Mouse (Mus musculus) heart, embryonic 10.5 days (tissue): ENCODE results near the gene Abca7. TPM values are rescaled to one million over a fixed set of nuclear protein-coding genes. Genes with fewer than 3 reads are reported as not detected.
A peak's percentile ranks its signal among the peaks of the same experiment; 100 is the strongest.
"Not testable (repeated sequence)": the region's sequence is repeated elsewhere in the genome, so short reads cannot be mapped to it uniquely, and the experiment has no call there.

Source experiments
- DNase-seq: peaks from one replicate; pipeline ENCODE4 v3.0.0-alpha.2; 2017; ENCODE audit warnings: low spot score
- H3K27ac ChIP-seq: fragments of 300-500 bp; sonication (generic); 2 replicates; pipeline ENCODE4 v1.5.1; 2016; ENCODE audit warnings: mild to moderate bottlenecking
- H3K27me3 ChIP-seq: fragments of 300-500 bp; sonication (generic); 2 replicates; pipeline ENCODE4 v1.6.1; 2016; ENCODE audit warnings: mild to moderate bottlenecking; ENCODE audit not compliant: poor library complexity, insufficient read depth, severe bottlenecking
- H3K36me3 ChIP-seq: fragments of 300-500 bp; sonication (generic); 2 replicates; pipeline ENCODE4 v1.6.1; 2016; ENCODE audit warnings: mild to moderate bottlenecking, moderate library complexity
- H3K4me1 ChIP-seq: fragments of 300-500 bp; sonication (generic); 2 replicates; pipeline ENCODE4 v1.6.1; 2016; ENCODE audit warnings: mild to moderate bottlenecking
- H3K4me3 ChIP-seq: fragments of 300-500 bp; sonication (generic); 2 replicates; pipeline ENCODE4 v1.5.1; 2016; ENCODE audit warnings: mild to moderate bottlenecking, moderate library complexity
- H3K9me3 ChIP-seq: fragments of 300-500 bp; sonication (generic); 2 replicates; pipeline ENCODE4 v1.6.1; 2016; ENCODE audit warnings: mild to moderate bottlenecking, moderate library complexity
- WGBS: fragments of 180-500 bp; shearing (Covaris S2); methylation state at CpG from one replicate; pipeline ENCODE4 v1.1.7; 2016; 5-methylcytosine and 5-hydroxymethylcytosine counted together
- polyA plus RNA-seq: library from polyadenylated mRNA; unstranded; fragments of >200 nt; fragmentation: Nextera tagmentation; extraction: Ambion mirVana; gene quantifications from 2 replicates; pipeline ENCODE4 v1.2.1, GENCODE M21; 2016

Abca7 gene
- polyA plus RNA-seq: 2.8 and 4.1 TPM in 2 replicates

DNA sequence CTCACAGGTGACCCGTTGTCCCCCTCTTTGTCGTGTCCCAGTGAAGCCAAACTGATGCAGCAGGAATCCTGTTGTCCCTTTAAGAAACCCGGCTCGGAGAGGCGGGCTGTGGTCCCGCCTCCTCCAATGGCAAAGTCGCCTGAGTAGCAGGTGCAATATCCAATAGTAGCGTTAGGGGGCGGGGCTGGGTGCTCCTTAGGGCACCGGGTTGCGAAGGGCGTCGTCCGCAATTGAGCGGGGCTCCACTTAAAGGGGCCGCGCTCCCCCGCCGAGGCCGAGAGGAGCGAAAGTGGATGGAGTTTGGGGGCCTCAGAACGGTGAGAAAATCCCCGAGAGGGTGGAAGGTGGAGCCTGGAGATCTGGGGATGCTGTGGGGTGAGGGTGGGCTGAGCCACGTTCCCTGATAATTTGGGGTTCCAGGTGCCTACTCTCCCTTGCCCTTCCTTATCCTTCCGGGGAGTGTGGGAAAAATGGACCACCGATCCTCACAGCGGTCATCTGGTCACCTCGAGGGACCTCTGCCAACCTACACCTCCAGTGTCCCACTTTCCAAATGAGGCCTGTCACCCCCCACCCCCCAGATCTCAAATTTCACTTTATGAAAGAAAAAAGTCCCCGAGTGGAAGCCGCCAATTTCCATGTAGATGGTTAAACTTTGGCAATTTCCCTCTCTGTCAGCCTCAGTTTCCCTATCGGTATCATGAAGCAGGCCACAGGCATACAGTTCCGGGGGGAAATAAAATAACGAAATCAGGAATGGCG lies at the start of gene Abca7:
TSS of gene Abca7 (plus strand) at position 223 of the 762 bp plus-strand sequence.
- Histone ChIP-seq H3K4me1 (peaks cover 28% of the 10 kb centered on the region), H3K4me3 (peak within 1 kb of the TSS; percentile 68), H3K36me3 (peaks cover 46% of the 10 kb centered on the region), H3K27ac (peak within 1 kb of the TSS; percentile 85), H3K27me3 (peaks cover 36% of the 10 kb centered on the region), H3K9me3 (0 out of 2 replicates have a peak, but pooled peaks cover 3% of the 10 kb centered on the region)
- peak; percentile 98 for DNase-seq
- under 1% methylated on average over 34 of the region's 34 CpGs for WGBS

DNA sequence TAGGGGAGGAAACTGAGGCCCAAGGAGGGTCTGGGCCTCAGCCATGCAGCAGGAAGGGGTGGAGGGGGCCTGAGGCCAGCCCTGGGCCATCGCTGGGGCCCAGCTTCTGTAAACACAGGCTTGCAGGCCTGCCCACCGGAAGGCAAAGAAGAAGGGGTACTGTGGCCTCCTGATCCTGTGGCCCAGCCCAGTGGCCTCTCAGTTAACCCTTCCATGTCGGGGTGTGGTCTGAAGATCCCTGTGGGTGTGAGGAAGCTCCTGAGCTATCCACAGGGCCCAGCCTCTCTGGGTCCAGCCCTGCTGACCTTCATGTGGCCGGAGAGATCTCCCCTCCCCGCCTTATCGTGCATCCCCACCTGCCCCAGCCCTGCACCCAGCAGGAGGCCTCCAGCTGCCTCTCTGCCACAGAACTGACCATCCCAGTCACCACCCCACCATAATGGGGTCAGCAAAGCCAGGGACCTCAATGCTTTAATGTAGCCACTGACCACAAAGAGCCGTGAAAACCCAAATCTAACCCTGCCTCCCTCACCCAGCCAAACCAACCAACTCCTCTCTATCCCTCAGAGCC lies 49.5 kb upstream of the Abca7 start:
- WGBS: 12% methylated on average over 7 of the region's 7 CpGs
- H3K9me3 ChIP-seq: no peaks in the 10 kb centered on the region
- H3K27me3 ChIP-seq: no peaks in the 10 kb centered on the region
- H3K36me3 ChIP-seq: peaks cover 63% of the 10 kb centered on the region
- H3K4me3 ChIP-seq: peak overlapping the region; percentile 30
- peak; percentile 96 for DNase-seq
- peaks cover 61% of the 10 kb centered on the region for H3K4me1 ChIP-seq
- H3K27ac ChIP-seq: peak overlapping the region; percentile 86

DNA sequence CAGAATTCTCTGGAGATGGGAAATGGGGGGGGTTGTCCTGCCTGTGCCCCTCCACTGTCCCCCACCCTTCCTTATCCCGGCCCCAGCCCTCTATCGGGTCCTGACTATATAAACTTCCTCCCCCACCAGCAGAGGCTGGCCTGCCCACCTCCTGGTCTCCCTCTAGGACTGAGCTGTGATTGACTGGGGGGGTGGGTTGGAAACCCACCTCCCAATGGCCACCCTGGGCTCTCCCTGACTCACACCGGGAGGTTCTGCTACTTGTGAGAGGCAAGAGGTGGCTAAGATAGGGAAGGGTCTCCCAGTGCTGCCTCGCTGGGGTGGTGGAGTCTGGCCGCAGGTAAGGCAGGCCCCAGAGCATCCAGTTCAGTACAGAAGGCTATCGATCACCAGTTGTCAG lies 48.8 kb upstream of the Abca7 start:
- H3K4me3 ChIP-seq: peak overlapping the region; percentile 19; the same call in 1 of the 2 replicates
- WGBS: 66% methylated on average over 6 of the region's 6 CpGs
- peaks cover 58% of the 10 kb centered on the region for H3K36me3 ChIP-seq
- peaks cover 61% of the 10 kb centered on the region for H3K4me1 ChIP-seq
- no peaks in the 10 kb centered on the region for H3K27me3 ChIP-seq
- H3K27ac ChIP-seq: peak overlapping the region; percentile 86
- no peaks in the 10 kb centered on the region for H3K9me3 ChIP-seq
- DNase-seq: no peak

DNA sequence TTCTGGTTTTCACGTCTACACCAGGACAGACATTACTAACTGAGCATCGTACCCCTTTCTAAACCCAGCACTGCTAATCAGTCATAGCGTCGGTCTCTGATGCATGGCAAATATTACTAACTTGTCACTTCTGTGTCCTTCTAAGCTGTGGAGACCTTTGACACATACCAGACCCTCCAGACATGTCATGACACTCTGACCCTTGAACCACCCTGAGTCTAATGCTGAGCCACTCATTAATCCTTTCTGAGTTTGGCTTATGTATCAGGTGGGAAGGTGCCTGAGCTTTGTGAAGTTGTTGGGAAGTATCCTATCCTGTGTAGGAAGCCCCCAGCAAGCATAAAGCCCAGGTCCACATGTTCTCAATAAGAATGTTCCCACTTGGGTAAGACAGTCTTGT lies 46.4 kb upstream of the Abca7 start:
- DNase-seq: no peak
- Histone ChIP-seq H3K4me1 (peaks cover 48% of the 10 kb centered on the region), H3K27me3 (no peaks in the 10 kb centered on the region), H3K9me3 (no peaks in the 10 kb centered on the region), H3K36me3 (peaks cover 74% of the 10 kb centered on the region), H3K27ac (no peak overlapping the region), H3K4me3 (no peak overlapping the region)
- 72% methylated on average over 4 of the region's 4 CpGs for WGBS

DNA sequence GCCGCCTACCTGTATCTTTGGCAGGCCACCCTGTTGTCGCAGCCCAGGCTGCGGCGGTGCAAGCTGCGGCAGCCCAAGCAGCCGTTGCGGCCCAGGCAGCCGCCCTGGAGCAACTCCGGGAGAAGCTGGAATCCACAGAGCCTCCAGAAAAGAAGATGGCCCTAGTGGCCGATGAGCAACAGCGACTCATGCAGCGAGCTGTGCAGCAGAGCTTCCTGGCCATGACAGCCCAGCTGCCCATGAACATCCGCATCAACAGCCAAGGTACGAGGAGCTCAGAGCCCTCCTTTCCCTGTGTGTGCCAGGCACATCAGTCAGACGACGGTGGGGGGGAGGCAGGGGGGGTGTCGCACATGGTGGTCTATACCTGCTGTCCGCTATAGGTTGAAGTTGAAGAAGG lies 45.6 kb upstream of the Abca7 start:
- Histone ChIP-seq H3K36me3 (peaks cover 69% of the 10 kb centered on the region), H3K4me1 (peaks cover 42% of the 10 kb centered on the region), H3K9me3 (no peaks in the 10 kb centered on the region), H3K27me3 (no peaks in the 10 kb centered on the region), H3K27ac (no peak overlapping the region), H3K4me3 (no peak overlapping the region)
- 83% methylated on average over 18 of the region's 18 CpGs for WGBS
- DNase-seq: no peak

DNA sequence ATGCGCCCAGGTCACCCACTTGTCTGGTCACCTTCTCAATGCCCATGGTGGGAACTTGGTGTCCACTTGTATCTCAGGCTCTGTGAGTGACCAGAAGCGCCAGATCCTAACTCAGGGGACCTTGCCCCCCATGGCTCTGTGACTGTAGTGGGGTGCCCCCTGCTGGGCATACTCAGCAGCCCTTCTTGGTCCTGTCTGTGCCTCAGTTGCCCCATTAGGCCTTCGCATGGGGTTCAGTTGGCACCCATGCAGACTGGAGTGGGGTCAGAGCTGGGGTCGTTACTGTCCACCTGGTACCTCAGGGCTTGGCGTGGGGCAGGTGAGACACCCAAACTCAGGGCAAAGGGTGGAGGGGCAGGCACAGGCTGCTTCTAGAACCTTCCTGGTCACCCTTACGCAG lies 42.3 kb upstream of the Abca7 start:
- Histone ChIP-seq H3K4me1 (peaks cover 30% of the 10 kb centered on the region), H3K9me3 (no peaks in the 10 kb centered on the region), H3K27ac (0 out of 2 replicates have a peak overlapping the region, but pooled peaks have one; percentile 16), H3K36me3 (peaks cover 45% of the 10 kb centered on the region), H3K4me3 (no peak overlapping the region), H3K27me3 (no peaks in the 10 kb centered on the region)
- no peak for DNase-seq
- 84% methylated on average over 6 of the region's 6 CpGs for WGBS

DNA sequence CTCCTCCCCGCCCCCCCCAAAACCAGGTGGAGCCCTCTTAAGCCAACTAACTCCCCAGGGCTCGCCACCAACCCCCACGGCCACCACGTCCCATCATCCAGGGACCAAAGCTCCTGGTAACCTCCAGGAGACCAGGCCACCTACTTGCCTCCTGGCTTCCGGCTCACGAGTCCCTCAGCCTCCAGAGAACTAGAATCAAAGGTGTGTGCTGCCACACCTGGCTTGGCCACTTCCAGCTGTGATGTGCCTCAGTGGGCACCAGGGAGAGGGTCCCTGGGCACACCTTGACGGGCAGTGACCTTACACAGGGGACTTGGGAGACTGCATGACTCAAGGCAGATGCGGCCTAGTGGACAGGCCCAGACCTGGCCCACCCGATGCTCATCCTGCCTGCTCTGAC lies 40.6 kb upstream of the Abca7 start:
- 66% methylated on average over 9 of the region's 9 CpGs for WGBS
- Histone ChIP-seq H3K9me3 (no peaks in the 10 kb centered on the region), H3K27ac (peak overlapping the region; percentile 24; the same call in 1 of the 2 replicates)

DNA sequence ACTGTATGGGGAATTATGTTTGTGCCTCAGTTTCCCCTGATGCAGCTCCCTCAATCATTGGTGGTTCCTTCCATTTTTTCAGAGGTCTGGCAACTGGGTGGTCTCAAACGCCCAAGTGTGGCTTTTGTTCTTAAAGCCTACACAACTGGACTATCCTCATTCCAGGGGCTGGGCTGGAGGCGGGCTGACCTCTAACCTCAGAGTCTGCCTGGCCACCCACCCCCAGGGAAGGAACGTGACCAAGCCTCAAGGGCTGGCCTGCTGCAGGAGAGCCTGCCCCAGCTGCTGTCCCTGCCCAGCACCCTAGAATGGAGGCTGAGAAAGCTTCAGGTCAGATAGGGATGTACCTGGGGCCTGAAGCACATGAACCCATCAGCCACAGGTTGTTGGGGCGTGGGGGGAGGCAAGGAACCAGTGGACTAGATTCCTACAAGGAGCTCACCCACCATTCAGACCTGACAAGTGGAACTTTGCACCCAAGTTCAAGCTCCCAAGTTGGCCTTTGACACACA lies 39.6 kb upstream of the Abca7 start:
- Histone ChIP-seq H3K4me1 (peaks cover 33% of the 10 kb centered on the region), H3K9me3 (no peaks in the 10 kb centered on the region), H3K27me3 (no peaks in the 10 kb centered on the region), H3K4me3 (no peak overlapping the region), H3K27ac (peak overlapping the region; percentile 53), H3K36me3 (peaks cover 24% of the 10 kb centered on the region)
- 43% methylated on average over 4 of the region's 4 CpGs for WGBS
- DNase-seq: no peak

More for the DNA sequence above, 40.6 kb upstream of the Abca7 start:
- Histone ChIP-seq H3K4me3 (no peak overlapping the region), H3K4me1 (peaks cover 26% of the 10 kb centered on the region), H3K36me3 (peaks cover 28% of the 10 kb centered on the region), H3K27me3 (no peaks in the 10 kb centered on the region)
- DNase-seq: no peak

DNA sequence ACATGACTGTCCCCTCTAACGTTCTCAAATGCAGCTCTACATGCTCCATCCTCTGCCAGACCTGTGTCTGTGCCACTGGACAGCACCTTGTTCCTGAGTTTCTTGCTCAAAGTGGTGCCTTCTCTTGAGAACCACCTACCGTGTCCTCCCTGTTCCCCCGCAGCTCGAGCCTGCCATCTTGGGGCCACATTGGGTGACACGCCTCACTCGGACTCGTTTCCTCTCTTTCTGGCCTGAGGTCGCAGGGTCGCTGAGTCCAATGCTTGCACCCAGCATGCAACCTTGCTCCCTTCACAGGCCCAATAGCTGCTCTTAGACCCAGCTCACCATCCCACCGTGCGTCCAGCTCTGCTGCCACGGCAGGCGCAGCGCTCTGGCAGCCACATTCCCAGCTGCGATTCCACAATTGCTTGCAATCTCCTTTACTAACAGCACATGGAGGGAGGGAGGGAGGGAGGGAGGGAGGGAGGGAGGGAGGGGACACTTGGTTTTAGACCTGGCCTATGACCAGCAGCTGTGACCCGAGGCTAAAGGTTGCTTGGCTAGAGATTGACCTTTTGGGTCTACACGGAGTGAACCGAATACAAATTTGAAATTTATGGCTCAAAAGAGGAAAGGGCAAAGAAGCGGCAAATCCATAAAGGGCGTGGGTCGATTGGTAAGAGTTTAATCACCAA lies 38.0 kb upstream of the Abca7 start:
- Histone ChIP-seq H3K27ac (peak overlapping the region; percentile 54; the same call in 1 of the 2 replicates), H3K4me1 (peaks cover 33% of the 10 kb centered on the region)
- WGBS: 17% methylated on average over 21 of the region's 21 CpGs

DNA sequence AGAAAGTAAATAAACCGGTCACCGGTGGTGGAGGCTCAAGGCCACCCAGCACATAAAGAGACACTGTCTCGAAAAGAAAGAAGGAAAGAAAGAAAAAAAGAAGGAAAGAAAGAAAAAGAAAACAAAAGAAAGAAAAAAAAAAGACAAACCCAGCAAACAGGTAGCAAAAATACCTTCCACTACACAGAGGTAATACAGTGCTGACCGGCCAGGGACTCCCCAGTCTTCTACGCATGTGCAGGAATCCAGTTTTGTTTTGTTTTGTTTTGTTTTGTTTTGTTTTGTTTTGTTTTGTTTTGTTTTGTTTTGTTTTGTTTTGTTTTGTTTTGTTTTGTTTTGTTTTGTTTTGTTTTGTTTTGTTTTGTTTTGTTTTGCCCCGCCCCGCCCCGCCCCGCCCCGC lies 36.9 kb upstream of the Abca7 start:
- Histone ChIP-seq H3K4me1 (peaks cover 34% of the 10 kb centered on the region), H3K36me3 (peaks cover 32% of the 10 kb centered on the region), H3K4me3 (peak overlapping the region; percentile 96)
- not testable (repeated sequence) for H3K27ac ChIP-seq, H3K9me3 ChIP-seq, H3K27me3 ChIP-seq, DNase-seq
- 46% methylated on average over 8 of the region's 10 CpGs for WGBS

More for the DNA sequence above, 38.0 kb upstream of the Abca7 start:
- H3K9me3 ChIP-seq: no peaks in the 10 kb centered on the region
- peaks cover 28% of the 10 kb centered on the region for H3K36me3 ChIP-seq
- peak overlapping the region; percentile 25 for H3K4me3 ChIP-seq
- no peaks in the 10 kb centered on the region for H3K27me3 ChIP-seq
- DNase-seq: peak; percentile 94

DNA sequence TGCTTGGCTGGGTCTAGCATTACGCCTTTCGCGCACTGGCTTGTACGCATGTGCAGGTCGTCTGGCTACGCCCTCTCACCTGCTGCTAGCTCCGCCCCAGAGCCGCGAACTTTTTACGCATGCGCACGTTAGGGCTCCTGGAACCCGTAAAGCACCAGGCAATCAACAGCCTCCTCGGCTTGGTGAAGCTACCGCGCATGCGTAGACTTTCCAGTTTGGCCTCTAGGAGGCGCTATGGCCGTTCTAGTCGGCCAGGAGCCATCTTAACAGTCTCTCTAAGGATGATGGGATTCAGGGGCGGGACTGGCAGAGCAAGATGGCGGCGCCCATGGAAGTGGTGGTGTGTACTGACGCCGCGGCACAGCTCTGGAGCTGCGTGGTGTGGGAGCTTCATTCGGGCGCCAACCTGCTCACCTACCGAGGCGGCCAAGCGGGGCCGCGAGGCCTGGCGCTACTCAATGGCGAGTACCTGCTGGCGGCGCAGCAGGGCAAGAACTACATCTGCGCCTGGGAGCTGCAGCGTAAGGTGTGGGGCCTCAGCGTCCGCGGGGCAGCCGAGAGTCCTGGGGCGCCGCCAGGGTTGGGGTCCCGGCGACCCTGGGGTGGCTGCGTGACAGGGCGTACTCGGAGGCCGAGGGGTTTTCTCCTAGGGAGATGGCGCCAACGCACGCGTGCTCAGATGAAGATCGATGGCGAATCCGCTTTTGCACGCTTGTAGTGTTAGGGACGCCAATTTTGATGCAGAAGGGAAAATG lies 36.3 kb upstream of the Abca7 start, which contains the start of gene Wdr18:
TSS of gene Wdr18 (plus strand) at position 306 of the 755 bp plus-strand sequence.
- Histone ChIP-seq H3K27me3 (no peaks in the 10 kb centered on the region), H3K27ac (peak within 1 kb of the TSS; percentile 91), H3K9me3 (no peaks in the 10 kb centered on the region), H3K36me3 (peaks cover 38% of the 10 kb centered on the region), H3K4me1 (peaks cover 36% of the 10 kb centered on the region), H3K4me3 (peak within 1 kb of the TSS; percentile 96)
- DNase-seq: peak; percentile 100
- under 1% methylated on average over 61 of the region's 61 CpGs for WGBS

DNA sequence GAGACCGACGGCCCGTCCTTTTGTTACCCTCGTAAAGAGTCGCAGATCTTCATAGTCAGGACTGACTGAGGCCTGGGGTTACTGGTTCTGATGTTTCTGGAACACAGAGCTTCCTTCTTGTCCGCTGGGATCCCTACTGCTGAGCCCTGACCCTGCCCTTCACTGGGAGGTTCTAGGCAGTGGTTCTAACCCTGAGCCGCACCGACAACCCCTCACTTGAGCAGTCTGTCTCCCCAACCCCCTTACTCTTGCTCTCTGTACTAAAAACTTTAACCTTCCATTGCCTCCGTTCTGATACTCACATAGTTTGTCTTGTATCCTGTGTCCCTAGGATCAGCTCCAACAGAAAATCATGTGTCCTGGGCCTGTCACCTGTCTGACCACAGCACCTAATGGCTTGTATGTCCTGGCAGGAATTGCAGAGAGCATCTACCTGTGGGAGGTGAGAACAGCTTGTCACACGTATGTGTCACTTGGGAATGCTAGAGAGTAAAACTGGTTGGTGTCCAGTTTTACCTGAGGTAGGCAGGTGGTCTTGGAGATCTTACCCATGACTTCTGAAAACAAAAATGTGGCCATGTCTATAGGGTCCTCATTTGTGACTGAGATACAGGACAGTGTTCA lies 35.5 kb upstream of the Abca7 start:
- peak overlapping the region; percentile 91 for H3K27ac ChIP-seq
- peak overlapping the region; percentile 96 for H3K4me3 ChIP-seq
- H3K4me1 ChIP-seq: peaks cover 33% of the 10 kb centered on the region
- WGBS: 14% methylated on average over 10 of the region's 10 CpGs
- no peaks in the 10 kb centered on the region for H3K27me3 ChIP-seq
- peaks cover 46% of the 10 kb centered on the region for H3K36me3 ChIP-seq
- DNase-seq: no peak
- no peaks in the 10 kb centered on the region for H3K9me3 ChIP-seq
